Mouse (Mus musculus) forebrain, embryonic 14.5 days (tissue): ENCODE results near the gene Plxnc1. TPM values are rescaled to one million over a fixed set of nuclear protein-coding genes. Genes with fewer than 3 reads are reported as not detected.

Experiments used
- ATAC-seq: fragments of 200-750 bp; cut with Nextera tagmentation; 2 replicates; pipeline ENCODE4 v1.8.0; 2017; ENCODE audit warnings: mild to moderate bottlenecking, moderate library complexity
- DNase-seq: peaks from one replicate; pipeline ENCODE4 v3.0.0-alpha.2; 2015; ENCODE audit warnings: low spot score
- H3K27ac ChIP-seq: fragments of 300-500 bp; sonication (generic); 2 replicates; pipeline ENCODE4 v1.5.1; 2014; ENCODE audit warnings: low read depth, mild to moderate bottlenecking, control low read depth, low read length, moderate library complexity
- H3K27me3 ChIP-seq: fragments of 300-500 bp; sonication (generic); replicated peaks from 2 replicates; pipeline ENCODE4 v1.6.1; 2014; ENCODE audit warnings: low read length, control low read depth, mixed read lengths; ENCODE audit not compliant: control insufficient read depth, insufficient read depth
- H3K36me3 ChIP-seq: fragments of 300-500 bp; sonication (generic); 2 replicates; pipeline ENCODE4 v1.6.1; 2014; ENCODE audit warnings: low read length, control low read depth; ENCODE audit not compliant: control insufficient read depth, insufficient read depth
- H3K4me1 ChIP-seq: fragments of 300-500 bp; sonication (generic); 2 replicates; pipeline ENCODE4 v1.6.1; 2014; ENCODE audit warnings: antibody characterized with exemption, low read length, control low read depth; ENCODE audit not compliant: control insufficient read depth, insufficient read depth
- H3K4me2 ChIP-seq: fragments of 300-500 bp; sonication (generic); 2 replicates; pipeline ENCODE4 v1.6.1; 2014; ENCODE audit warnings: mild to moderate bottlenecking, control low read depth, low read length
- H3K4me3 ChIP-seq: fragments of 300-500 bp; sonication (generic); 2 replicates; pipeline ENCODE4 v1.5.1; 2014; ENCODE audit warnings: low read depth, low read length, control low read depth
- H3K9ac ChIP-seq: fragments of 300-500 bp; sonication (generic); 2 replicates; pipeline ENCODE4 v1.6.1; 2014; ENCODE audit warnings: mild to moderate bottlenecking, low read length, control low read depth, moderate library complexity
- H3K9me3 ChIP-seq: fragments of 300-500 bp; sonication (generic); replicated peaks from 2 replicates; pipeline ENCODE4 v1.6.1; 2016; ENCODE audit warnings: low read length, control low read depth, mixed read lengths; ENCODE audit not compliant: control insufficient read depth
- WGBS: fragments of 180-500 bp; shearing (Covaris S2); extraction: QIAGEN DNeasy Blood & Tissue Kit; methylation state at CpG from one replicate; pipeline ENCODE4 v1.1.7; 2014; 5-methylcytosine and 5-hydroxymethylcytosine counted together
- polyA plus RNA-seq: library from polyadenylated mRNA; unstranded; fragments of >200 nt; fragmentation: Nextera tagmentation; extraction: Ambion mirVana; gene quantifications from 2 replicates; pipeline ENCODE4 v1.2.1, GENCODE M21; 2014

The Plxnc1 gene
- polyA plus RNA-seq, 1 experiment from 2014 or later, result 14.4 TPM

DNA sequence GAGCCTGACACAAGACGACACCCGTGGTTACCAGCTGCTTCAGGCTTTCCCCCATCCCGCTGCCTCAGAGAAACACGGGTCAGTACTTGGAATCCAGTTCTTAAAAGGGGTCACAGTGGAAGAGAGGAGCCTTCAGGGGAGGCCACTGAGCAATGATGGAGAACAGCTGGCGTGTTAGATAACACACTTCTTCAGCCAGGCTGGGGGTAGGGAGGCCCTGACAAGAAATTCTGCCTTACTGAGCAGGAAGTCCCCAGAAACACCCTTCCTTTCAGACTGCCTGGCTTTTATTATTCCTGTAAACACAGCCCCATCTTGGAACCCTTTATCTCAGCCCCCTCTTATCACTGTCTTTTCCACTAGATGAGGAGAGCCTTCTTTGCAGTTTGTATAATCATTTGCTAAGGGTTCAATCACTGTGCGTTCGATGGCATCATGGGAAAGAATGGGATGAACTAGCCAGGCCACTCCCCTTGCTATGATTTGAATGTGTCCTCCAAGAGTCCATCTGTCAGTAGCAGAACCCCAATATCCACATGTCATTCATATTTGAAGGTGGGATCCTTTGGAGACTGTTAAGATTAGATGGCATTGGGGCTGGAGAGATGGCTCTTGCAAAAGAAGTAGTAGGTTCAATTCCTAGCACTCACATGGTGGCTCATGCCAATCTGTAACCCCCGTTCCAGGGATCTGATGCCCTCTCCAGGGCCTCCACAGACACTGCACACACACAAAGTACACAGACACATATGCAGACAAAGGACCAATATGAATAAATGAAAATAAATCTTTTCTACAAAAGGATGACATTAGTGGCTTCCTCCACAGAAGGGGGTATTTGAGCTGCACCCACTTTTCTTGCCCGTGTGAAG is 12.4 kb downstream of the Plxnc1 start:
- peaks cover 12% of the 10 kb centered on the region for H3K4me1 ChIP-seq
- no peak overlapping the region for H3K4me2 ChIP-seq
- no peaks in the 10 kb centered on the region for H3K9me3 ChIP-seq
- H3K4me3 ChIP-seq, result no peak overlapping the region
- H3K27me3 ChIP-seq, result no peaks in the 10 kb centered on the region
- H3K9ac ChIP-seq, result no peak overlapping the region
- WGBS, result 83% methylated on average over 9 of the region's 9 CpGs
- H3K36me3 ChIP-seq, result no peaks in the 10 kb centered on the region
- DNase-seq, result no peak
- ATAC-seq, result no peak
- H3K27ac ChIP-seq, result no peak overlapping the region

DNA sequence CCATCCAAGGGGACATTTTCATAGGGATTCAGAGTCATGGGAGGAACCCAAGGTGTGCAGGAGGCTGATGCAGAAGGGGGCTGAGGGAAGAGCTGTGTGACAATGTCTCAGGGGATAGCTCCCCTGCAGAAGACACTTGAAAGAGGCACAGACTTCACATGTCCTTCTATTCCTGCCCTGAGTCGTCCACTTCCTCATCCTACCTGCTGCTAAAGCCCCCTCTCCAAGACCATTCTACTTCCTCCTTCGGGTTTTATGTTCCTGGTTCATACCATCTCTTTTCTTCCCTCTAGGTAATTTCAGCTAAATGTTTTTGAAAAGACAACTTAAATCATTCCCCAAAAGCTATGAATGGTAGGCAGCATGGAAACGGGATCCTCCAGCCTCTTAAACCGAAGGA is 16.5 kb downstream of the Plxnc1 start:
- no peaks in the 10 kb centered on the region for H3K36me3 ChIP-seq
- no peak overlapping the region for H3K4me3 ChIP-seq
- no peaks in the 10 kb centered on the region for H3K27me3 ChIP-seq
- no peak overlapping the region for H3K27ac ChIP-seq
- DNase-seq (no peak), ATAC-seq (no peak)
- WGBS, result 89% methylated on average over 4 of the region's 4 CpGs
- H3K4me1 ChIP-seq, result peaks cover 14% of the 10 kb centered on the region
- H3K4me2 ChIP-seq, result no peak overlapping the region
- H3K9ac ChIP-seq, result no peak overlapping the region
- H3K9me3 ChIP-seq, result no peaks in the 10 kb centered on the region

DNA sequence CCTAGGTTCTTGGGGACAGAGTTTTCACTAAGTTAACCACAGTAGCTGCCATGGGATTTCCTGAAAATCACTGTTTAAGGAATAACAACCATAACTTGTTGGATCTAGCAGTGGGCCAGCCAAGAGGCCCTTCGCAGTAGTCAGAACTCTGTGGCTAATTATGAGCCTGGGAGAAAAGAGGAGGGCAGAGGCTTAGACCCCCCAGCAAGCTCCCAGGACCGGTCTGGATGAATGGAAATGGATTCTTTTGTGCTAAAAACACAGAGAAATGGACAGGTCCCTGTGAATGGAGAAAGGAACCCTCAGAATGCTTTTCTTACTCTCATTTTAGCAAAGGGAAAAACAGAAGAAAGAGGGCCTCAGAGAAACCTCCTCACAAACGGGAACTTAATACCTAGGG is 18.3 kb downstream of the Plxnc1 start:
- H3K9ac ChIP-seq, result no peak overlapping the region
- H3K27ac ChIP-seq, result peak overlapping the region; percentile 55
- H3K4me1 ChIP-seq, result peaks cover 14% of the 10 kb centered on the region; the same call in 1 of the 2 replicates
- 0 out of 2 replicates have a peak, but pooled peaks cover 4% of the 10 kb centered on the region for H3K36me3 ChIP-seq
- peak; percentile 33 for DNase-seq
- no peak overlapping the region for H3K4me3 ChIP-seq
- H3K27me3 ChIP-seq, result no peaks in the 10 kb centered on the region
- WGBS, result 1% methylated on average over 3 of the region's 3 CpGs
- no peak overlapping the region for H3K4me2 ChIP-seq
- ATAC-seq, result peak; percentile 65; the same call in 1 of the 2 replicates
- H3K9me3 ChIP-seq, result no peaks in the 10 kb centered on the region

DNA sequence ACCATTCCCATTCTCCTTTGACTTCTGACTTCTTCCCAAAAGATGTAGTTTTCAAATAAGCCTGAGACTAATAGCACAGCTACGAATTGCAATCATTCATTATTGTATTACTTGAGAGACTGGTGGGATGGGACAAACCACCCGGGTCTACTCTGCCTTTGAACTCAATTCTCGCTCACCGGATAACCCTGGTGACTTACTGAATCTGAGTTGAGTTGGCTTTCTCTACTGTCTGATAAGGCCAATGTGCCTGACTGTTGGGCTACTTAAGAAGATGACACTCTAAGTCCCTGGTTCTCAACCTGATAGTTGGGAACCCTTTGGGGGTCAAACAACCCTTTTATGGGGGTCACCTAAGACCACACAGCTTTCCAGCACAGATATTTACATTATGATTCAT is 19.8 kb downstream of the Plxnc1 start:
- Histone ChIP-seq H3K27ac (no peak overlapping the region), H3K36me3 (0 out of 2 replicates have a peak, but pooled peaks cover 4% of the 10 kb centered on the region), H3K4me2 (no peak overlapping the region), H3K4me3 (no peak overlapping the region), H3K9me3 (no peaks in the 10 kb centered on the region), H3K27me3 (no peaks in the 10 kb centered on the region), H3K9ac (no peak overlapping the region), H3K4me1 (peaks cover 14% of the 10 kb centered on the region; the same call in 1 of the 2 replicates)
- ATAC-seq (no peak), DNase-seq (no peak)
- WGBS, result 93% methylated on average over 4 of the region's 4 CpGs

DNA sequence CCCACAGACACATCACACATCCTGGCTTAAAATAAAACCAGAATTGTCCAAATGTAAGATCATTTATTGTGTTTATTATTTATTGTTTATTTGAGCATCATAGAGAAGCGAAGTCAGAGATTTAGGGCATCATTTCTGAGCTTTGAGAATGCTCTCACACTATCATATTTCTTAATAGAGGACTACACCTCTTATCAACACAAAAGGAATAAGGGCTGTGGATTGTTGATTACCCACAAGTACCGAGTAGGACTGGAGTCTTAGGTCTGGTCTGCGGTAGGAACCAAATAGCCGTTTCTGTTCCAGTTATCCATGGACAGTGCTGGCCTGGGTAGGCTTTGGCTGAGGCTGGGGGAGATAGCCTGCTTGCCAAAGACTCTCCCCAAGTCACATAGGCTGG is 20.2 kb downstream of the Plxnc1 start:
- H3K4me2 ChIP-seq, result no peak overlapping the region
- 91% methylated on average over 4 of the region's 4 CpGs for WGBS
- peaks cover 14% of the 10 kb centered on the region; the same call in 1 of the 2 replicates for H3K4me1 ChIP-seq
- H3K4me3 ChIP-seq, result no peak overlapping the region
- no peak overlapping the region for H3K9ac ChIP-seq
- no peaks in the 10 kb centered on the region for H3K9me3 ChIP-seq
- no peak overlapping the region for H3K27ac ChIP-seq
- H3K27me3 ChIP-seq, result no peaks in the 10 kb centered on the region
- DNase-seq (no peak), ATAC-seq (no peak)
- H3K36me3 ChIP-seq, result 0 out of 2 replicates have a peak, but pooled peaks cover 4% of the 10 kb centered on the region

DNA sequence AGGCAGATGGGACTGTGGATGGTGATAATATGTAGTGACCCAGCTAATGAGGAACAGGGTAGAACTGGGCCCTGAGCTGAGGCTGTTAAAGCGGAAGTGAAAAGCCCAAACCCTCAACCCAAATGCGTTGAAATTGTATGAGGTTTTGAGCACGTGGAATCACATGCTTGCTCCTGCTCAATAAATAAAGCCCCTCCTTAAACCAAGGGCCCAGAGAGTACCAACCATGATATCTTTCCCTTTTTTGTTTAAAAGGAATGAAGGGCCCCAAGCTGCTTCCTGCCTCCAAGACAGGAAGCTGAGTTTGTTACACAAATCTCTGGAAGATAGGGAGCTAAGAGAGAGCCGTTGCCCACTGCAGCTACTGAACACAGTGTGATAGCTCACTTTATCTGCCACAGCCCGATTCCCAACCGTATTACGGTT is 21.3 kb downstream of the Plxnc1 start:
- H3K27me3 ChIP-seq, result no peaks in the 10 kb centered on the region
- H3K36me3 ChIP-seq, result 0 out of 2 replicates have a peak, but pooled peaks cover 4% of the 10 kb centered on the region
- 87% methylated on average over 7 of the region's 7 CpGs for WGBS
- H3K9ac ChIP-seq, result no peak overlapping the region
- no peak overlapping the region for H3K4me2 ChIP-seq
- ATAC-seq (no peak), DNase-seq (no peak)
- H3K4me1 ChIP-seq, result peaks cover 14% of the 10 kb centered on the region; the same call in 1 of the 2 replicates
- no peaks in the 10 kb centered on the region for H3K9me3 ChIP-seq
- no peak overlapping the region for H3K27ac ChIP-seq
- H3K4me3 ChIP-seq, result no peak overlapping the region

DNA sequence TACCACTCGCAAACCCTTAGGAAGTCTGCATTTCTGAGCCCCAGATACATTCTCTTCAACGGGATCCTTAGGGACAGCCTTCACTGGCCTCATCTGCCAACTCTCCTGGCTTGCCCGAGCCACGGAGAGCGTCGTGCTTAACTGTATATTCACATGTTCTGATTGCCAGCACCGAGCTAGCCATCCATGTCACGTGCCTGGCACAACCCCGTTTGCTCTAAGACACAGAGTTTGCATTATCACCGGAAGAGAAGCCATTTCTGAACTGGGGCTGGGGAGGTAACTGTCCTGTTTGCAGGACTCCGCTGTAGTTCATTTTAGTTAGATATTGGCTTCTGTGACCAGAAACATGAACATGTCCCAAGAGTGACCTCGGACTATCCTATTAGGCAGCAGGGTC is 21.8 kb downstream of the Plxnc1 start:
- no peak overlapping the region for H3K9ac ChIP-seq
- H3K4me1 ChIP-seq, result peaks cover 14% of the 10 kb centered on the region; the same call in 1 of the 2 replicates
- ATAC-seq, result no peak
- WGBS, result 91% methylated on average over 12 of the region's 12 CpGs
- H3K9me3 ChIP-seq, result no peaks in the 10 kb centered on the region
- DNase-seq, result no peak
- no peak overlapping the region for H3K4me3 ChIP-seq
- H3K36me3 ChIP-seq, result 0 out of 2 replicates have a peak, but pooled peaks cover 4% of the 10 kb centered on the region
- no peaks in the 10 kb centered on the region for H3K27me3 ChIP-seq
- no peak overlapping the region for H3K4me2 ChIP-seq
- no peak overlapping the region for H3K27ac ChIP-seq

DNA sequence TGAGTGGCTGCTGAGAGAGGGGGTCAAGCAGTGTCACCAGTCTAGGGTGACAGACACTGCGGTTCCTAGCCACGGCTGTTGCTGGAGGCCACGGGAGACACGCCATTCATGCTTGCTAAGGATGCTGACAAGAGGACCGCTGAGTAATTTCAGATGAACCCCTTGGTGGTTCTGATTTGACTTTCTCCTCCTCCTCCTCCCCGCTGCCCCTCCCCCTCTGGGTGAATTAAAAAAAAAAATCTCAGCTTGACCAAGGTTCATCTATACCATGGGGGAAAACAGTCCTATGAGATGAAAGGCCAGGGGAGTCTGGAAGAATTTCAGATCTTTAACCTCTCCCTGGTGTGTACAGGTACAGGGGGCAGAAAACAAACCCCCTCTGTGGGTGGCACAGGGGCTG is 22.9 kb downstream of the Plxnc1 start:
- H3K4me1 ChIP-seq, result peaks cover 7% of the 10 kb centered on the region; the same call in 1 of the 2 replicates
- no peak overlapping the region for H3K9ac ChIP-seq
- no peak overlapping the region for H3K4me2 ChIP-seq
- H3K4me3 ChIP-seq, result no peak overlapping the region
- H3K9me3 ChIP-seq, result no peaks in the 10 kb centered on the region
- no peak for DNase-seq
- no peaks in the 10 kb centered on the region for H3K27me3 ChIP-seq
- ATAC-seq, result no peak
- H3K27ac ChIP-seq, result no peak overlapping the region
- 84% methylated on average over 6 of the region's 6 CpGs for WGBS
- H3K36me3 ChIP-seq, result 0 out of 2 replicates have a peak, but pooled peaks cover 4% of the 10 kb centered on the region

DNA sequence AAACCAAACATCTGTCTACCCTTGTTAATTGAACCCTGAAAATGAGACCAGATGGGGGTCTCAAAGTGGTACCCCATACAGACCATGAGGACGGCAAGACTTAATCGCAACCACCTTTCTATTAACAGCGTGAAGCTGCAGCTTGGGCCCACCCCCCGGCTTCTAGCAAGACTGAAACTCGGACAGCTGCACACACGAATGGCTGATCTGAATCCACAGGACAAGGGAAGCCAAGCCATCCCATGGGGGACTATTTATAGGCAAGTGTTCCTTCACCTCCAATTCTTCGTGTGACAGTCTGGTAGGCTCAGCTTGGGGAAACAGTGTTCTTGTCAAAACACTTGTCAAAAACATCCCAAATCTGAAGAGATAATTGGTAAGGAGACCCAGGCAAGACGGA is 24.1 kb downstream of the Plxnc1 start:
- no peak overlapping the region for H3K4me2 ChIP-seq
- H3K27me3 ChIP-seq, result no peaks in the 10 kb centered on the region
- DNase-seq, result no peak
- ATAC-seq, result no peak
- H3K36me3 ChIP-seq, result 0 out of 2 replicates have a peak, but pooled peaks cover 4% of the 10 kb centered on the region
- no peaks in the 10 kb centered on the region for H3K4me1 ChIP-seq
- H3K4me3 ChIP-seq, result no peak overlapping the region
- no peak overlapping the region for H3K27ac ChIP-seq
- H3K9me3 ChIP-seq, result no peaks in the 10 kb centered on the region
- H3K9ac ChIP-seq, result no peak overlapping the region
- WGBS, result 80% methylated on average over 8 of the region's 8 CpGs
